Mouse (Mus musculus) adrenal gland (tissue): ENCODE data around the gene Pitpna.

Experiments
- microRNA-seq, 2 experiments: library from miRNA; unstranded; fragments of <30 nt; microRNA quantifications; one replicate each; pipeline ENCODE4; 2019

Gene Pitpna

Small RNA genes lying within 50 kb of the gene (microRNA-seq; reads per million reads assigned to microRNA genes)
- gene Mir3971 = 0 reads per million in 2 experiments
